Mouse (Mus musculus): Measurements from ENCODE around the gene Ppp4r4.

- no peak for TF ChIP-seq CTCF (IDR thresholded peaks at IDR 0.05; ENCODE audit: control insufficient read depth, insufficient read depth, insufficient read length)
- TF ChIP-seq MAX (IDR thresholded peaks at IDR 0.05), result no peak
Measured at GRCm38 (mm10) chr12:103513039-103513438, 19.0 kb upstream of the Ppp4r4 start.

All from C2C12 (cell line).